Mouse (Mus musculus): Measurements from ENCODE around the gene Arhgef18.

GRCm38 (mm10) chr8:3500235-3501090 is 107.7 kb downstream of the Arhgef18 start, which contains the start of gene Mcoln1:
- TF ChIP-seq POLR2A (IDR thresholded peaks at IDR 0.05; ENCODE audit: borderline replicate concordance, control insufficient read depth, low read depth, low read length) (peak; percentile 86; the same call in 1 of the 2 replicates), CTCF (IDR thresholded peaks at IDR 0.05; ENCODE audit: control insufficient read depth, insufficient read depth, low read length) (0 out of 2 replicates have a peak, but pooled peaks have one; percentile 0)
